Mouse (Mus musculus) liver, postnatal 0 days (tissue): ENCODE results near the gene Smco2. TPM values are rescaled to one million over a fixed set of nuclear protein-coding genes. Genes with fewer than 3 reads are reported as not detected.
A peak's percentile ranks its signal among the peaks of the same experiment; 100 is the strongest.

Experiments
- ATAC-seq: fragments of 200-750 bp; cut with Nextera tagmentation; 2 replicates; pipeline ENCODE4 v1.8.0; 2017; ENCODE audit warnings: mild to moderate bottlenecking, moderate library complexity
- DNase-seq: peaks from one replicate; pipeline ENCODE4 v3.0.0-alpha.2; 2016
- H3K27ac ChIP-seq: fragments of 300-500 bp; sonication (generic); 2 replicates; pipeline ENCODE4 v1.5.1; 2014; ENCODE audit warnings: antibody characterized with exemption, moderate library complexity, mild to moderate bottlenecking, low read depth
- H3K27me3 ChIP-seq: fragments of 300-500 bp; sonication (generic); 2 replicates; pipeline ENCODE4 v1.6.1; 2014; ENCODE audit warnings: low read length, control low read depth, mixed read lengths; ENCODE audit not compliant: insufficient read depth
- H3K36me3 ChIP-seq: fragments of 300-500 bp; sonication (generic); replicated peaks from 2 replicates; pipeline ENCODE4 v1.6.1; 2014; ENCODE audit warnings: mild to moderate bottlenecking, control low read depth, low read length, moderate library complexity, mixed read lengths; ENCODE audit not compliant: insufficient read depth
- H3K4me1 ChIP-seq: fragments of 300-500 bp; sonication (generic); 2 replicates; pipeline ENCODE4 v1.6.1; 2014; ENCODE audit warnings: antibody characterized with exemption, mild to moderate bottlenecking, control low read depth; ENCODE audit not compliant: insufficient read depth
- H3K4me2 ChIP-seq: fragments of 300-500 bp; sonication (generic); 2 replicates; pipeline ENCODE4 v1.6.1; 2014; ENCODE audit warnings: low read depth, mild to moderate bottlenecking, low read length, moderate library complexity, mixed read lengths
- H3K4me3 ChIP-seq: fragments of 300-500 bp; sonication (generic); 2 replicates; pipeline ENCODE4 v1.5.1; 2014; ENCODE audit warnings: low read depth, low read length
- H3K9ac ChIP-seq: fragments of 300-500 bp; sonication (generic); replicated peaks from 2 replicates; pipeline ENCODE4 v1.6.1; 2014; ENCODE audit warnings: mild to moderate bottlenecking, moderate library complexity
- H3K9me3 ChIP-seq: fragments of 300-500 bp; sonication (generic); 2 replicates; pipeline ENCODE4 v1.6.1; 2016; ENCODE audit warnings: mild to moderate bottlenecking, control low read depth, low read length, mixed read lengths
- CTCF ChIP-seq: sonication (generic); IDR thresholded peaks from 2 replicates; pipeline ENCODE4 v1.5.1; 2016; ENCODE audit warnings: antibody characterized with exemption, low read depth
- EP300 ChIP-seq: IDR thresholded peaks from 2 replicates; pipeline ENCODE4 v1.6.1; 2016; ENCODE audit warnings: antibody characterized with exemption, low read depth, mild to moderate bottlenecking
- WGBS: fragments of 180-500 bp; shearing (Covaris S2); extraction: QIAGEN DNeasy Blood & Tissue Kit; methylation state at CpG from one replicate; pipeline ENCODE4 v1.1.7; 2014; ENCODE audit not compliant: insufficient replicate concordance; 5-methylcytosine and 5-hydroxymethylcytosine counted together
- polyA plus RNA-seq: library from polyadenylated mRNA; unstranded; fragments of >200 nt; fragmentation: Nextera tagmentation; extraction: Ambion mirVana; gene quantifications from 2 replicates; pipeline ENCODE4 v1.2.1, GENCODE M21; 2015

The Smco2 gene
- polyA plus RNA-seq, 1 experiment from 2014 or later: not detected

DNA sequence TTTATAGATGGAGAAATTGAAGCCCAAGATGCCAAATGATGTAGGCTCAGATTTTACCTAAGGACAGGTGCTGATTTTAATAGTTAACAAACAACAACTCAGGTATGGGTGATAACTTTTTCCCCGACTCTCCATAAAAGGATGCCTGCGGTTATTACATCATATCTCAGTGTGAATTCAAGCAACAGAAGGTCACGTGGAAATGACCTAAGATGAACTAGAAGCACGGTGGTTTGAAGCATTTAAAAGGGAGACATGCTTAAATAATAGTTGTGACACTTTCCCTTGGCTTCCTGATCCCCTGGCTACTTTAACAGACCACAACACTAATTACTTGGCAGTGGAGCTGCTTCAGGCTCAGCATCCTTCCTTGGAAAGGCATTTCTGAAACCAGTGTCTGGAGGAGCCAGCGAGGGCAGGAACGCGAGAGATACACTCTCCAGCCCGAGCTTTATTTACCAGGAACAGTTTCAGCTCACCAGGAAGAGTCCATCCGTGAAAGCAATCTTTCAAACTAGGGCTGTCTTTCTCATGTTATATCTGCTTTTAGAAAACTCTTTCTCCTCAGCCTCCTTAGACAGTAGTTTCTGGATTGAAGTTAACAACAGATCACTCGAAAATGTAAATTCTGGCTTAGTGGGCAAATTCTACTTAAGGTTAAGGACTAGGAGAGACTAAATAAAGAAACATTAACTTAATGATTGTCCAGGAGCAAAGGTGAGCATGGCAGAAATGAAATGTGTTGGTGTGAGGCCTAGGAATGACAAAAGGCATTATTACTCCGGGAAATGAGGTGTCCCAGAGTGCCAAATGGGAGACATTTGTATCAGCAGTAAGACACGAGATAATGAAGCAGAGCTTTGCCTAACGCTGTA, 32.2 kb downstream of the Smco2 start:
- no peak overlapping the region for H3K4me3 ChIP-seq
- no peak overlapping the region for H3K27ac ChIP-seq
- no peak overlapping the region for H3K9ac ChIP-seq
- no peak for TF ChIP-seq EP300
- no peak for TF ChIP-seq CTCF
- H3K27me3 ChIP-seq: no peaks in the 10 kb centered on the region
- H3K4me1 ChIP-seq: peaks cover 10% of the 10 kb centered on the region
- DNase-seq: no peak
- H3K9me3 ChIP-seq: peaks cover 2% of the 10 kb centered on the region
- no peaks in the 10 kb centered on the region for H3K36me3 ChIP-seq
- no peak overlapping the region for H3K4me2 ChIP-seq
- 59% methylated on average over 13 of the region's 13 CpGs for WGBS
- ATAC-seq: no peak

DNA sequence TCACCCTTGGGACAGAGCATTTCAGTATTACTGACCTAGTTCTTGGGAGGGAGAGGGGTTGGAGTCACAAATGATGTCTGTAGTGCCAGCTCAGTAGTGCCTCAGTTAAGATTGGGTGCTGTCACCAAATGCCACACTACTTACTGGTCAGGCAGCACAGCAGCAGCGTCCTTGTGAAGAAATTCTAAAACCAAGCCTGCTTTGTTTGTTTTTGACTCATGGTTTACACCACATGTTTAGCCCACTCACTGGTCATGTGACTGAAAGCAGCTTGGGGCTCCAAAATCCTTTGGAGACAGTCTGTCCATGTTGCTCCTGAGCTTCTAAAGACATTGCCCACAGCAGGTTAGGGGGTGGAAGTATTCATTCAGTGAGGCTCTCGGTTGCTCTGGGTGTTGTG, 33.5 kb downstream of the Smco2 start:
- no peak overlapping the region for H3K9ac ChIP-seq
- no peaks in the 10 kb centered on the region for H3K27me3 ChIP-seq
- H3K4me1 ChIP-seq: peaks cover 10% of the 10 kb centered on the region
- 52% methylated on average over 2 of the region's 2 CpGs for WGBS
- no peak overlapping the region for H3K4me2 ChIP-seq
- DNase-seq (no peak), ATAC-seq (no peak)
- TF ChIP-seq EP300: no peak
- no peak for TF ChIP-seq CTCF
- H3K4me3 ChIP-seq: no peak overlapping the region
- H3K36me3 ChIP-seq: no peaks in the 10 kb centered on the region
- no peaks in the 10 kb centered on the region for H3K9me3 ChIP-seq
- no peak overlapping the region for H3K27ac ChIP-seq

DNA sequence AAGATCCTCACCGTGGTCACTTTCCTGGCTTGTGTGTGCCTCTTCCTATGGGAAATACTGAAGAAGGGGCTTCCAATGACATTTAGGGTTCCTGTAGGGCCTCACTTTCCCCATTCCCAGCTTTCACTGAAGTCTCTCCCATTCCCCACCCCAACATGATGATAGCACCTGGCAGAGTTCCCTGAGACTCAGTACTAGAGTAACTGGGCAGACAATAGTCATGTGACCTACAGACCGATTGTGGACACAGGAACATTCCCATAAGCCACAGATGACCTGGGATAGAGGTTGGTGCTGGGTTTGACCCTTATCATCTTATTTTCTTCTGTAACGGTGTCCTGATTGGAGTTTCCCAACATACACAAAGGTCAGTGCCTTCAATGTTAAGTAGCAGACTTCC, 34.3 kb downstream of the Smco2 start:
- DNase-seq (no peak), ATAC-seq (no peak)
- Histone ChIP-seq H3K27ac (no peak overlapping the region), H3K27me3 (no peaks in the 10 kb centered on the region), H3K9ac (no peak overlapping the region), H3K4me3 (no peak overlapping the region), H3K4me1 (peaks cover 13% of the 10 kb centered on the region), H3K36me3 (no peaks in the 10 kb centered on the region), H3K9me3 (no peaks in the 10 kb centered on the region), H3K4me2 (no peak overlapping the region)
- WGBS: 67% methylated on average over 3 of the region's 3 CpGs
- no peak for TF ChIP-seq EP300
- TF ChIP-seq CTCF: no peak

DNA sequence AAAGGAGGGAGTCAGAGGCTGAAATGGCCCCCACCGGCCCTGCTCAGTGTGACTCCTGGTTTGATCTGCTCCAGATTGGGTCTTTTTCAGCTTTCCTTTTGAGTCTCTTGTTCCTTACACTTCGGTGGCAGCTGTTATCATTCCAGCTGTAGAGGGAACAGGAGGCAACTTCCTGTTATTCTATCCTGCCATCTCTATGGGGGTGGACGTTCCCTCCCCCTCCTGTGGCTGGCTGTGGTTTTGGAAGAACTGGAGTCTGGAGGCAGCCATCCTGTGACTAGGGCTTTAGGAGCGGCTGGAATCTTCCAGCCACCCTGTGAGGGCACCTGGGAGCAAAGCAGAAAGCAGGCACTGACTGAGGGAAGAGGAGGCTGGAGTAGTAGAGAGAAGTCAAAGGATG, 34.9 kb downstream of the Smco2 start:
- TF ChIP-seq EP300 (no peak), CTCF (no peak)
- Histone ChIP-seq H3K27me3 (no peaks in the 10 kb centered on the region), H3K9me3 (no peaks in the 10 kb centered on the region), H3K4me3 (no peak overlapping the region), H3K4me1 (peaks cover 13% of the 10 kb centered on the region), H3K36me3 (no peaks in the 10 kb centered on the region), H3K27ac (no peak overlapping the region), H3K4me2 (no peak overlapping the region), H3K9ac (no peak overlapping the region)
- no peak for ATAC-seq
- 43% methylated on average over 4 of the region's 4 CpGs for WGBS
- DNase-seq: no peak

DNA sequence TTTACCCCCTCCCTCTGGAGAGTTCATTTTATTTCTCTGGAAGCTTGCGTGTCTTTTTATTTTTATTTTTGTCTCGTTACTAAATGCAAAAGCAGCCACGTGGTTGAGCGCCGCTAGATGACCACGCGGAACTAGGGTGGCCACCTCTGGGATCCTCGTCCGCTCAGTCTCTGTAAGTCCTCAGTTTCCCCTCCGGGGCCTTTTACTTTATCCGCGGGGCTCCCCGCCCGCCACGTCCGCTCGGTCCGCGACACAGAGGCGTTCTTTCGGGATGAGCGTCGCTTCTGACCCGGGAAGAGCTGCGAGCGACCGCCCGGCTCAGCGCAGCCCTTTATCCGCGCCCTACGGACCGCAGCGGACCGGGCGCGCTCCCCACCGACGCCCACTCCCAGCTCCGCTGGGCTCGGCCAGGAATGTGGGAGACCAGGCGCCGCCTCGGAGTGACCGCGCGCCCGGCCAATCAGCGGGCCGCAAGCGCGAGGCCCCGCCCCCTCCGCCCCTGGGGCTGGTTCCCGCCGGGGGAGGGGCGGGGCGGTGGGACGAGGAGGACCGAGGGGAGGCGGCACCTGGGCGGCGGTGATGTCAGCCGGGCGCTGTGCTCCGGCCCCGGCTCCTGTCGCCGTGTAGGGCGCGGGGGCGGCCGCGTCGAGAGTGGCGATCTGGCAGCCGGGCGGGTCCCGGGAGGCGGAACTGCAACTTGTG, 38.2 kb downstream of the Smco2 start, which contains the start of gene Ppfibp1:
Gene Ppfibp1, plus strand, starts transcription at position 530 of the 702 bp plus-strand sequence.
- TF ChIP-seq CTCF (no peak), EP300 (no peak)
- Histone ChIP-seq H3K9ac (peak within 1 kb of the TSS; percentile 80), H3K27me3 (no peaks in the 10 kb centered on the region), H3K4me1 (peaks cover 11% of the 10 kb centered on the region), H3K27ac (peak within 1 kb of the TSS; percentile 86), H3K36me3 (no peaks in the 10 kb centered on the region), H3K4me3 (peak within 1 kb of the TSS; percentile 72), H3K9me3 (no peaks in the 10 kb centered on the region), H3K4me2 (peak within 1 kb of the TSS; percentile 89)
- 2% methylated on average over 65 of the region's 80 CpGs for WGBS
- peak; percentile 95 for ATAC-seq
- DNase-seq: peak; percentile 94

DNA sequence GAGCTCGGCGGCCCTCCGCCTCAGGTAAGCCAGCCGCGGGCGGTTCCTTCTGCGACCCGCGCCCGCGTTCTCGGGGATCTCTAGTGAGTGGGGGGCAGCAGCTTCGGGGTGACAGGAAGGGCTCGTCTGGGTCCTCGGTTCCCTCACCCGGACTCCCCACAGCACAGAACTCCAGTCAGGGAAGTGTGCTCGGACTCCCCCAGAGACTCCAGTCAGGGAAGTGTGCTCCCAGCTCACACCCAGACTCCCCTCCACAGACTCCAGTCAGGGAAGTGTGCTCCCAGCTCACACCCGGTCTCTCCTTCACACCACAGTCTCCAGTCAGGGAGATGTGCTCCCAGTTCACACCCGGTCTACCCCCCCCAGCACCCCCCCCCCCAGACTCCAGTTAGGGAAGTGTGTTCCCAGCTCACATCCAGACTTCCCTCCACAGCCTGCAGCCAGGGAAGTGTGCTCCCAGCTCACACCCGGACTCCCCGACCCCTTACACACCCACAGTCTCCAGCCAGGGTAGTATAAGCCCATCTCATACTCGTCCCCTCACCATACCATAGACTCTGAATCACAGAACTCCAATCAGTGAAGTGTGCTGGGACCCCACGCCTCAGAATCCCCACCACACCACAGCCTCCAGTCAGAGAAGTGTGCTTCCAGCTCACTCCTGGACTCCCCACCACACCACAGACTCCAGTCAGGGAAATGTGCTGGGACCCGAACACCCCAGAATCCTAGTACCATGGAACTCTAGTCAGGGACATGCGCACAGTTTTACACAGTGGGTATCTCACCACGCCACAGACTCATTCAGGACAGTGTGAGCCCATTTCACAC, 39.0 kb downstream of the Smco2 start:
- TF ChIP-seq EP300 (no peak), CTCF (no peak)
- peak; percentile 54 for ATAC-seq
- Histone ChIP-seq H3K27ac (peak overlapping the region; percentile 86), H3K4me1 (peaks cover 11% of the 10 kb centered on the region), H3K36me3 (no peaks in the 10 kb centered on the region), H3K9me3 (no peaks in the 10 kb centered on the region), H3K27me3 (no peaks in the 10 kb centered on the region), H3K4me3 (peak overlapping the region; percentile 72), H3K4me2 (peak overlapping the region; percentile 89), H3K9ac (peak overlapping the region; percentile 80)
- WGBS: 12% methylated on average over 21 of the region's 26 CpGs
- DNase-seq: peak; percentile 49
